Mouse (Mus musculus): Measurements from ENCODE around the gene 2300002M23Rik.

GRCm38 (mm10) chr17:35558216-35558615 lies 9.0 kb upstream of the 2300002M23Rik start:
- TF ChIP-seq POLR2A (IDR thresholded peaks at IDR 0.05; ENCODE audit: borderline replicate concordance, insufficient read depth, low read length) (no peak), CTCF (IDR thresholded peaks at IDR 0.05; ENCODE audit: borderline replicate concordance, insufficient read depth, low read depth, low read length) (no peak)

All from cerebellum, adult 2 months (tissue).